Mouse (Mus musculus): ENCODE results near the gene Cpt2. TPM values are rescaled to one million over a fixed set of nuclear protein-coding genes. Genes with fewer than 3 reads are reported as not detected.
A peak's percentile ranks its signal among the peaks of the same experiment; 100 is the strongest.

Gene Cpt2
- total RNA-seq (2021) = 1 to 10 TPM; 8.4 to 8.9 TPM
- long read RNA-seq, experiment 1, transcript Cpt2-201 (5 exons, 2,372 nt) = major isoform, 13 of 15 reads
- long read RNA-seq, experiment 1, partial matches to known transcripts = 0 of 15 reads
- long read RNA-seq, experiment 1, other reads (novel, unspliced or antisense) = 1 of 15 reads
- long read RNA-seq, experiment 2, transcript Cpt2-201 (5 exons, 2,372 nt) = major isoform, 16 of 16 reads
- long read RNA-seq, experiment 2, partial matches to known transcripts = 0 of 16 reads
- long read RNA-seq, experiment 2, other reads (novel, unspliced or antisense) = 0 of 16 reads

GRCm38 (mm10) chr4:107923145-107923802 lies at the start of gene Cpt2:
TSS of gene Cpt2 (minus strand) at chr4:107923610.
- peak; percentile 76 to 82 for DNase-seq (ENCODE audit: low spot score in 2 of 2)

GRCm38 (mm10) chr4:107971162-107971561 lies 47.8 kb upstream of the Cpt2 start:
- DNase-seq (ENCODE audit: low spot score in 2 of 2) = no peak

- DNase-seq (ENCODE audit: low spot score in 2 of 2) = no peak
Observed at GRCm38 (mm10) chr4:107969781-107970180, 46.4 kb upstream of the Cpt2 start.

GRCm38 (mm10) chr4:107967966-107968682 lies 44.7 kb upstream of the Cpt2 start, which contains the start of gene Slc1a7:
TSS of gene Slc1a7 (plus strand) at chr4:107968332.
- DNase-seq (ENCODE audit: low spot score in 2 of 2) = no peak

- DNase-seq (ENCODE audit: low spot score in 2 of 2) = no peak
Observed at GRCm38 (mm10) chr4:107966416-107967109, 43.2 kb upstream of the Cpt2 start.

- no peak for DNase-seq (ENCODE audit: low spot score in 2 of 2)
Observed at GRCm38 (mm10) chr4:107962792-107963191, 39.4 kb upstream of the Cpt2 start.

- no peak for DNase-seq (ENCODE audit: low spot score in 2 of 2)
Observed at GRCm38 (mm10) chr4:107962044-107962732, 38.8 kb upstream of the Cpt2 start.

GRCm38 (mm10) chr4:107958487-107958886 lies 35.1 kb upstream of the Cpt2 start:
- DNase-seq (ENCODE audit: low spot score in 2 of 2) = no peak

- no peak for DNase-seq (ENCODE audit: low spot score in 2 of 2)
Observed at GRCm38 (mm10) chr4:107955691-107956090, 32.3 kb upstream of the Cpt2 start.

GRCm38 (mm10) chr4:107952845-107953244 lies 29.4 kb upstream of the Cpt2 start:
- peak in 1 of 2 experiments; percentile 16 for DNase-seq (ENCODE audit: low spot score in 2 of 2)

- no peak for DNase-seq (ENCODE audit: low spot score in 2 of 2)
Observed at GRCm38 (mm10) chr4:107949918-107950317, 26.5 kb upstream of the Cpt2 start.

- DNase-seq (ENCODE audit: low spot score in 2 of 2) = peak in 1 of 2 experiments; percentile 13
Observed at GRCm38 (mm10) chr4:107944141-107944540, 20.7 kb upstream of the Cpt2 start.

GRCm38 (mm10) chr4:107942741-107943140 lies 19.3 kb upstream of the Cpt2 start:
- DNase-seq (ENCODE audit: low spot score in 2 of 2) = no peak

GRCm38 (mm10) chr4:107938124-107938523 lies 14.7 kb upstream of the Cpt2 start:
- DNase-seq (ENCODE audit: low spot score in 2 of 2) = peak in 1 of 2 experiments; percentile 22

- peak; percentile 65 to 73 for DNase-seq (ENCODE audit: low spot score in 2 of 2)
Observed at GRCm38 (mm10) chr4:107937338-107937737, 13.9 kb upstream of the Cpt2 start.

- no peak for DNase-seq (ENCODE audit: low spot score in 2 of 2)
Observed at GRCm38 (mm10) chr4:107935254-107935653, 11.8 kb upstream of the Cpt2 start.

- DNase-seq (ENCODE audit: low spot score in 2 of 2) = no peak
Observed at GRCm38 (mm10) chr4:107933239-107933638, 9.8 kb upstream of the Cpt2 start.

- no peak for DNase-seq (ENCODE audit: low spot score in 2 of 2)
Observed at GRCm38 (mm10) chr4:107931453-107931852, 8.0 kb upstream of the Cpt2 start.

- DNase-seq (ENCODE audit: low spot score in 2 of 2) = no peak
Observed at GRCm38 (mm10) chr4:107928726-107929125, 5.3 kb upstream of the Cpt2 start.

GRCm38 (mm10) chr4:107928269-107928668 lies 4.9 kb upstream of the Cpt2 start:
- no peak for DNase-seq (ENCODE audit: low spot score in 2 of 2)

GRCm38 (mm10) chr4:107923803-107924194 lies 389 bp upstream of the Cpt2 start:
- no peak for DNase-seq (ENCODE audit: low spot score in 2 of 2)
